ENCODE assay signal across 18 mouse cellular contexts in the genomic region with DNA sequence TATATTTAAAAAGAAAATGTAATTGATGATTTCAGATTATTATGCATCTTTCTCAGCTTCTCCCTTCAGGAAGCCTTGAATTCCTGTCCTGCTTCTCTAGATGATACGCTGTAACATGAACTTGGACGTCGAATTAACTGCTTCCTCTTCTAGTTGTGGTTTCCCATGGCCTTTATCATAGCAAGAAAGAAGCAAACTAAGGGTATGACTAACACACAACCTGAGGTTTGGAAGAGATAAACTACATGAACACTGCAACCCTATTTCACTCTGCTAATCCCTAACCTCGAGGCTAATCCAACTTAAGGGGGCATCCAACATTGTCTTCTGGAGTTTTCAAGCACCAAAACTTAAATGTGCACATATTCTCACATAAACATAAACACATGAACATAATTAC. TPM values are rescaled to one million over a fixed set of nuclear protein-coding genes. Genes with fewer than 3 reads are reported as not detected.
DNase-seq lines count a peak whose midpoint lies in the region; ATAC-seq lines count a peak whose summit lies in the region.
"Had no signal": no experiment of that assay in that cellular context is flagged by ENCODE, and none has a peak within 500 bp of the region (broad histone marks: within the 10 kb centered on the region; RNA-seq: fewer than 3 reads in every experiment).

No protein-coding gene starts in this region.

- peak; percentile 91 for DNase-seq in MEL-GATA-1-ER (ENCODE audit: extremely low read depth, low read depth)
- DNase-seq in adrenal gland, adult (ENCODE audit: inconsistent age in 2 of 2, low spot score in 1 of 2), result no peak
- DNase-seq in lung, postnatal 4 days, result no peak
- DNase-seq in adrenal gland, adult 18-20 months (ENCODE audit: low spot score in 2 of 2), result no peak
- DNase-seq: adrenal gland, adult 8-10 months; cerebellum, adult 8-10 months; cerebellum, postnatal 25 days; kidney, adult 8-10 months; kidney, postnatal 4 days; layer of hippocampus, postnatal 36 days; lung, adult 2 months; lung, postnatal 10 days; midbrain, embryonic 14.5 days; right cerebral cortex, postnatal 25 days had no signal

- ATAC-seq in hematopoietic stem cell, adult 5-6 weeks (replicated peaks in 1 of 2; ENCODE audit: insufficient read depth in 1 of 2, low FRiP score in 2 of 2, low TSS enrichment in 1 of 2, low read depth in 1 of 2, poor library complexity in 2 of 2, severe bottlenecking in 2 of 2), result peak; percentile 29 to 43; a peak in 3 of 4 replicates
- peak; percentile 36 for ATAC-seq in megakaryocyte, adult 5-6 weeks (ENCODE audit: poor library complexity, severe bottlenecking)
- ATAC-seq: forebrain, embryonic 15.5 days; intestine, embryonic 16.5 days had no signal

RNA-seq across cellular contexts. Expression of a gene that starts 23.3 kb away (rescaled TPM):
- 77.1 and 193 TPM in 2 replicates for total RNA-seq in hematopoietic stem cell, adult 5-6 weeks (2017)
- total RNA-seq in megakaryocyte, adult 5-6 weeks (2015), result 31.8 and 32.3 TPM in 2 replicates
- total RNA-seq in megakaryocyte, adult 5-6 weeks (2017), result 69.2 and 86.6 TPM in 2 replicates
- 1 to 10 TPM; 4.3 to 5.2 TPM for total RNA-seq in adrenal gland, adult 18-20 months (2021)

Comparison
In these comparisons a context has a peak if more than half of its experiments do, and no peak if none do; other contexts are left out.
1. RNA of a gene that starts 23.3 kb away (total RNA-seq): 77.1 to 193 TPM in hematopoietic stem cell, adult 5-6 weeks and 31.8 to 86.6 TPM in megakaryocyte, adult 5-6 weeks; 4.3 to 5.2 TPM in adrenal gland, adult 18-20 months; every median in the first group is over 4 times any median in the second.